In genomic region chr2:13558607-13559262, GRCm38 (mm10) we compare ENCODE assay signal across 9 mouse cellular contexts. TPM values are rescaled to one million over a fixed set of nuclear protein-coding genes. Genes with fewer than 3 reads are reported as not detected.
DNase-seq lines count a peak whose midpoint lies in the region; ATAC-seq and TF ChIP-seq lines count a peak whose summit lies in the region.
"Had no signal": no experiment of that assay in that cellular context is flagged by ENCODE, and none has a peak within 500 bp of the region (broad histone marks: within the 10 kb centered on the region; RNA-seq: fewer than 3 reads in every experiment).

No protein-coding gene starts in this region.

- no peaks in the 10 kb centered on the region for H3K9me3 ChIP-seq in limb, embryonic 14.5 days (ENCODE audit: control insufficient read depth, low read length)
- H3K9me3 ChIP-seq in stomach, postnatal 0 days (ENCODE audit: control insufficient read depth, low read length), result no peaks in the 10 kb centered on the region
- H3K9me3 ChIP-seq: embryonic facial prominence, embryonic 12.5 days; stomach, embryonic 15.5 days had no signal

- no peak overlapping the region for H3K4me3 ChIP-seq in limb, embryonic 14.5 days (replicated peaks; ENCODE audit: low read length)
- H3K4me3 ChIP-seq in stomach, postnatal 0 days (ENCODE audit: low read depth, low read length), result no peak overlapping the region
- H3K4me3 ChIP-seq: embryonic facial prominence, embryonic 12.5 days; stomach, embryonic 15.5 days had no signal

- H3K27me3 ChIP-seq in limb, embryonic 14.5 days (ENCODE audit: control insufficient read depth, insufficient read depth, low read length), result no peaks in the 10 kb centered on the region
- H3K27me3 ChIP-seq in stomach, postnatal 0 days (ENCODE audit: control insufficient read depth, insufficient read depth, low read length), result no peaks in the 10 kb centered on the region
- H3K27me3 ChIP-seq: embryonic facial prominence, embryonic 12.5 days; stomach, embryonic 15.5 days had no signal

- TF ChIP-seq POLR2A in limb, embryonic 14.5 days (IDR thresholded peaks at IDR 0.05; ENCODE audit: borderline replicate concordance, extremely low read depth, insufficient read depth, insufficient read length), result no peak

- WGBS in limb, embryonic 14.5 days, result 33% methylated on average over 5 of the region's 5 CpGs
- 47% methylated on average over 5 of the region's 5 CpGs for WGBS in stomach, postnatal 0 days

- TF ChIP-seq EP300 in stomach, postnatal 0 days (optimal IDR thresholded peaks at IDR 0.05), result no peak

- no peaks in the 10 kb centered on the region for H3K36me3 ChIP-seq in limb, embryonic 14.5 days (ENCODE audit: control insufficient read depth, insufficient read depth, low read length)
- H3K36me3 ChIP-seq in stomach, postnatal 0 days (ENCODE audit: control insufficient read depth, insufficient read depth, low read length), result no peaks in the 10 kb centered on the region
- H3K36me3 ChIP-seq: embryonic facial prominence, embryonic 12.5 days; stomach, embryonic 15.5 days had no signal

- 0 out of 2 replicates have a peak overlapping the region, but pooled peaks have one; percentile 50 for H3K27ac ChIP-seq in limb, embryonic 14.5 days (replicated peaks; ENCODE audit: low read depth, low read length)
- no peak overlapping the region for H3K27ac ChIP-seq in stomach, postnatal 0 days (replicated peaks)
- H3K27ac ChIP-seq: embryonic facial prominence, embryonic 12.5 days; stomach, embryonic 15.5 days had no signal

- H3K4me2 ChIP-seq in limb, embryonic 14.5 days (replicated peaks; ENCODE audit: low read depth, low read length, severe bottlenecking), result no peak overlapping the region
- H3K4me2 ChIP-seq in stomach, postnatal 0 days (replicated peaks; ENCODE audit: low read depth), result no peak overlapping the region
- H3K4me2 ChIP-seq: embryonic facial prominence, embryonic 12.5 days; stomach, embryonic 15.5 days had no signal

- TF ChIP-seq CTCF in stomach, postnatal 0 days (IDR thresholded peaks at IDR 0.05; ENCODE audit: low read depth), result no peak

- peaks cover 8% of the 10 kb centered on the region; the same call in 1 of the 2 replicates for H3K4me1 ChIP-seq in limb, embryonic 14.5 days (ENCODE audit: control insufficient read depth, insufficient read depth, low read length)
- no peaks in the 10 kb centered on the region for H3K4me1 ChIP-seq in stomach, postnatal 0 days (replicated peaks; ENCODE audit: control insufficient read depth, insufficient read depth)
- H3K4me1 ChIP-seq: stomach, embryonic 15.5 days had no signal

- DNase-seq in spleen, postnatal 36 days (ENCODE audit: low spot score in 2 of 2), result peak; percentile 72 to 76
- no peak for DNase-seq in spleen, adult 18-20 months
- peak; percentile 77 for DNase-seq in c-Kit-positive CD71-negative TER-119-negative erythroid progenitor cells, embryonic 14.5 days (ENCODE audit: low read depth)
- peak; percentile 56 for DNase-seq in limb, embryonic 14.5 days (ENCODE audit: low spot score)
- DNase-seq in stomach, postnatal 0 days (ENCODE audit: low spot score), result no peak
- no peak for DNase-seq in adrenal gland, adult 18-20 months (ENCODE audit: low spot score in 2 of 2)
- no peak for DNase-seq in embryo, embryonic 10.5 days (ENCODE audit: low spot score)

- peak; percentile 82 for ATAC-seq in limb, embryonic 14.5 days (ENCODE audit: low FRiP score, low read depth)
- peak; percentile 64; the same call in 1 of the 2 replicates for ATAC-seq in stomach, postnatal 0 days (ENCODE audit: low FRiP score, low TSS enrichment)

- H3K9ac ChIP-seq in limb, embryonic 14.5 days (ENCODE audit: low read depth, low read length, severe bottlenecking), result peak overlapping the region; percentile 36; the same call in 1 of the 2 replicates
- H3K9ac ChIP-seq in stomach, postnatal 0 days (ENCODE audit: low read length), result no peak overlapping the region
- H3K9ac ChIP-seq: embryonic facial prominence, embryonic 12.5 days; stomach, embryonic 15.5 days had no signal

RNA-seq across cellular contexts. Expression of gene Trdmt1, which starts 14.3 kb away (rescaled TPM):
- 7.5 and 9.7 TPM in 2 replicates for polyA plus RNA-seq in limb, embryonic 14.5 days (2012; rRNA removed)
- polyA plus RNA-seq in limb, embryonic 14.5 days (2014; fragmentation: Nextera tagmentation; extraction: Ambion mirVana), result 12.6 and 13.7 TPM in 2 replicates
- 6.9 and 7.2 TPM in 2 replicates for polyA plus RNA-seq in stomach, postnatal 0 days (2015; fragmentation: Nextera tagmentation; extraction: Ambion mirVana)
- total RNA-seq in adrenal gland, adult 18-20 months (2021), result 1 to 10 TPM; 2.8 to 3.2 TPM

RNA-seq across cellular contexts. Expression of gene Vim, which starts 15.0 kb away (rescaled TPM):
- polyA plus RNA-seq in limb, embryonic 14.5 days (2012; rRNA removed), result 1,568 and 2,459 TPM in 2 replicates
- polyA plus RNA-seq in limb, embryonic 14.5 days (2014; fragmentation: Nextera tagmentation; extraction: Ambion mirVana), result 1,202 and 1,226 TPM in 2 replicates
- 287 and 331 TPM in 2 replicates for polyA plus RNA-seq in stomach, postnatal 0 days (2015; fragmentation: Nextera tagmentation; extraction: Ambion mirVana)
- total RNA-seq in adrenal gland, adult 18-20 months (2021), result 100 to 1,000 TPM; 152 to 479 TPM

Comparison
In these comparisons a context has a peak if more than half of its experiments do, and no peak if none do; other contexts are left out.
1. DNase-seq: peak in spleen, postnatal 36 days (2 of 2), c-Kit-positive CD71-negative TER-119-negative erythroid progenitor cells, embryonic 14.5 days (single experiment) and limb, embryonic 14.5 days (single experiment); none in spleen, adult 18-20 months (0 of 2), stomach, postnatal 0 days (single experiment), adrenal gland, adult 18-20 months (0 of 2) and embryo, embryonic 10.5 days (single experiment).